Mouse (Mus musculus): Measurements from ENCODE around the gene Tcte1. TPM values are rescaled to one million over a fixed set of nuclear protein-coding genes. Genes with fewer than 3 reads are reported as not detected.
A peak's percentile ranks its signal among the peaks of the same experiment; 100 is the strongest.

Gene Tcte1
- total RNA-seq, 1 experiment = 0.09 TPM

GRCm38 (mm10) chr17:45536264-45536663 lies 13.0 kb downstream of the Tcte1 start:
- TF ChIP-seq MAFK (IDR thresholded peaks at IDR 0.05; ENCODE audit: insufficient read depth, low read depth, low read length) = no peak
- TF ChIP-seq HCFC1 (IDR thresholded peaks at IDR 0.05; ENCODE audit: borderline replicate concordance, insufficient read depth, low read length) = no peak
- TF ChIP-seq ZC3H11A (IDR thresholded peaks at IDR 0.05; ENCODE audit: borderline replicate concordance, low read depth, low read length) = no peak
- TF ChIP-seq ZNF384 (IDR thresholded peaks at IDR 0.05; ENCODE audit: low read depth, low read length) = no peak
- TF ChIP-seq CHD2 (IDR thresholded peaks at IDR 0.05; ENCODE audit: low read depth, low read length) = no peak
- H3K9ac ChIP-seq (ENCODE audit: insufficient read depth, low read depth, low read length, poor library complexity, severe bottlenecking) = no peak overlapping the region
- H3K36me3 ChIP-seq (ENCODE audit: control insufficient read depth, insufficient read depth, low read length, poor library complexity, severe bottlenecking) = no peaks in the 10 kb centered on the region
- H3K4me1 ChIP-seq (ENCODE audit: control insufficient read depth in 2 of 2, insufficient read depth in 2 of 2, low read length in 2 of 2, poor library complexity in 1 of 2) = peaks cover 0 to 7% of the 10 kb centered on the region in 2 experiments; a peak in 1 of 4 replicates
- in situ Hi-C loops (cut with MboI; ENCODE audit: low sequenced_read_pairs in 2 of 2, unreplicated experiment in 2 of 2) = no loop called here
- H3K4me3 ChIP-seq (ENCODE audit: insufficient read depth in 1 of 2, low read depth in 1 of 2, low read length in 2 of 2, poor library complexity in 1 of 2, severe bottlenecking in 1 of 2) = no peak overlapping the region
- H3K27ac ChIP-seq (ENCODE audit: insufficient read depth, low read depth, low read length, poor library complexity, severe bottlenecking) = no peak overlapping the region
- H3K9me3 ChIP-seq (ENCODE audit: control insufficient read depth, insufficient read depth, low read depth, low read length) = no peaks in the 10 kb centered on the region
- DNase-seq (ENCODE audit: low read depth, low spot score) = no peak

GRCm38 (mm10) chr17:45538394-45538793 lies 15.2 kb downstream of the Tcte1 start:
- Histone ChIP-seq H3K27ac (ENCODE audit: insufficient read depth, low read depth, low read length, poor library complexity, severe bottlenecking) (no peak overlapping the region), H3K4me1 (ENCODE audit: control insufficient read depth in 2 of 2, insufficient read depth in 2 of 2, low read length in 2 of 2, poor library complexity in 1 of 2) (peaks cover under 1 to 9% of the 10 kb centered on the region in 2 experiments; a peak in 2 of 4 replicates), H3K9ac (ENCODE audit: insufficient read depth, low read depth, low read length, poor library complexity, severe bottlenecking) (no peak overlapping the region), H3K9me3 (ENCODE audit: control insufficient read depth, insufficient read depth, low read depth, low read length) (no peaks in the 10 kb centered on the region), H3K4me3 (ENCODE audit: insufficient read depth in 1 of 2, low read depth in 1 of 2, low read length in 2 of 2, poor library complexity in 1 of 2, severe bottlenecking in 1 of 2) (no peak overlapping the region), H3K36me3 (ENCODE audit: control insufficient read depth, insufficient read depth, low read length, poor library complexity, severe bottlenecking) (no peaks in the 10 kb centered on the region)
- no peak for DNase-seq (ENCODE audit: low read depth, low spot score)
- TF ChIP-seq MAFK (IDR thresholded peaks at IDR 0.05; ENCODE audit: insufficient read depth, low read depth, low read length) (no peak), ZNF384 (IDR thresholded peaks at IDR 0.05; ENCODE audit: low read depth, low read length) (no peak), HCFC1 (IDR thresholded peaks at IDR 0.05; ENCODE audit: borderline replicate concordance, insufficient read depth, low read length) (no peak), CHD2 (IDR thresholded peaks at IDR 0.05; ENCODE audit: low read depth, low read length) (no peak), ZC3H11A (IDR thresholded peaks at IDR 0.05; ENCODE audit: borderline replicate concordance, low read depth, low read length) (no peak)
- in situ Hi-C loops (cut with MboI; ENCODE audit: low sequenced_read_pairs in 2 of 2, unreplicated experiment in 2 of 2) = no loop called here

- Histone ChIP-seq H3K9me3 (ENCODE audit: control insufficient read depth, insufficient read depth, low read depth, low read length) (no peaks in the 10 kb centered on the region), H3K36me3 (ENCODE audit: control insufficient read depth, insufficient read depth, low read length, poor library complexity, severe bottlenecking) (no peaks in the 10 kb centered on the region), H3K9ac (ENCODE audit: insufficient read depth, low read depth, low read length, poor library complexity, severe bottlenecking) (peak overlapping the region; percentile 4; the same call in 1 of the 2 replicates), H3K4me1 (ENCODE audit: control insufficient read depth in 2 of 2, insufficient read depth in 2 of 2, low read length in 2 of 2, poor library complexity in 1 of 2) (peaks cover 2 to 19% of the 10 kb centered on the region in 2 experiments; a peak in 3 of 4 replicates), H3K4me3 (ENCODE audit: insufficient read depth in 1 of 2, low read depth in 1 of 2, low read length in 2 of 2, poor library complexity in 1 of 2, severe bottlenecking in 1 of 2) (peak overlapping the region; percentile 35 to 39; a peak in 2 of 4 replicates), H3K27ac (ENCODE audit: insufficient read depth, low read depth, low read length, poor library complexity, severe bottlenecking) (no peak overlapping the region)
- in situ Hi-C loops (cut with MboI; ENCODE audit: low sequenced_read_pairs in 2 of 2, unreplicated experiment in 2 of 2) = no loop called here
- TF ChIP-seq HCFC1 (IDR thresholded peaks at IDR 0.05; ENCODE audit: borderline replicate concordance, insufficient read depth, low read length) (no peak), CHD2 (IDR thresholded peaks at IDR 0.05; ENCODE audit: low read depth, low read length) (no peak), ZC3H11A (IDR thresholded peaks at IDR 0.05; ENCODE audit: borderline replicate concordance, low read depth, low read length) (no peak), MAFK (IDR thresholded peaks at IDR 0.05; ENCODE audit: insufficient read depth, low read depth, low read length) (no peak), ZNF384 (IDR thresholded peaks at IDR 0.05; ENCODE audit: low read depth, low read length) (no peak)
- DNase-seq (ENCODE audit: low read depth, low spot score) = no peak
These were observed 16.4 kb downstream of the Tcte1 start for GRCm38 (mm10) chr17:45539664-45540063.

GRCm38 (mm10) chr17:45542129-45542528 lies 18.9 kb downstream of the Tcte1 start:
- Histone ChIP-seq H3K9ac (ENCODE audit: insufficient read depth, low read depth, low read length, poor library complexity, severe bottlenecking) (no peak overlapping the region), H3K9me3 (ENCODE audit: control insufficient read depth, insufficient read depth, low read depth, low read length) (no peaks in the 10 kb centered on the region), H3K4me3 (ENCODE audit: insufficient read depth in 1 of 2, low read depth in 1 of 2, low read length in 2 of 2, poor library complexity in 1 of 2, severe bottlenecking in 1 of 2) (no peak overlapping the region), H3K27ac (ENCODE audit: insufficient read depth, low read depth, low read length, poor library complexity, severe bottlenecking) (no peak overlapping the region), H3K4me1 (ENCODE audit: control insufficient read depth in 2 of 2, insufficient read depth in 2 of 2, low read length in 2 of 2, poor library complexity in 1 of 2) (peaks cover 2 to 18% of the 10 kb centered on the region in 2 experiments; a peak in 3 of 4 replicates), H3K36me3 (ENCODE audit: control insufficient read depth, insufficient read depth, low read length, poor library complexity, severe bottlenecking) (no peaks in the 10 kb centered on the region)
- TF ChIP-seq ZC3H11A (IDR thresholded peaks at IDR 0.05; ENCODE audit: borderline replicate concordance, low read depth, low read length) = no peak
- no peak for TF ChIP-seq CHD2 (IDR thresholded peaks at IDR 0.05; ENCODE audit: low read depth, low read length)
- no peak for TF ChIP-seq ZNF384 (IDR thresholded peaks at IDR 0.05; ENCODE audit: low read depth, low read length)
- TF ChIP-seq MAFK (IDR thresholded peaks at IDR 0.05; ENCODE audit: insufficient read depth, low read depth, low read length) = no peak
- TF ChIP-seq HCFC1 (IDR thresholded peaks at IDR 0.05; ENCODE audit: borderline replicate concordance, insufficient read depth, low read length) = no peak
- no peak for DNase-seq (ENCODE audit: low read depth, low spot score)
- in situ Hi-C loops (cut with MboI; ENCODE audit: low sequenced_read_pairs in 2 of 2, unreplicated experiment in 2 of 2) = no loop called here

Data from ES-E14 (cell line).